Mouse (Mus musculus) left cerebral cortex, postnatal 14 days (tissue): ENCODE results near the gene Rpn1. TPM values are rescaled to one million over a fixed set of nuclear protein-coding genes. Genes with fewer than 3 reads are reported as not detected.

ENCODE experiments used
- DNase-seq, 2 experiments: peaks; one replicate each; pipeline ENCODE4 v3.0.0; 2021 to 2022; ENCODE audit warnings: low spot score in 2 of 2, mixed read lengths in 1 of 2
- intact Hi-C: fragments of 180-260 bp; cut with DNase I; formaldehyde crosslinking; loops from one replicate; pipeline ENCODE4 v1.15.1; 2025
- microRNA-seq, 2 experiments: library from miRNA; unstranded; fragments of <30 nt; microRNA quantifications; one replicate each; pipeline ENCODE4 v1.2.0; 2022
- total RNA-seq, 2 experiments: library from RNA; stranded (reverse); gene quantifications; 2 replicates each; pipeline ENCODE4 v1.2.3; 2021

Gene Rpn1
- total RNA-seq, 2 experiments from 2014 or later: 166 to 168 TPM

GRCm38 (mm10) chr6:88147411-88148003, 63.2 kb downstream of the Rpn1 start:
- intact Hi-C loops: no loop called here
- peak in 1 of 2 experiments; percentile 38 for DNase-seq

GRCm38 (mm10) chr6:88151335-88151734, 67.1 kb downstream of the Rpn1 start:
- no peak for DNase-seq
- intact Hi-C loops: no loop called here

- no peak for DNase-seq
- intact Hi-C loops: no loop called here
Observed at GRCm38 (mm10) chr6:88152127-88152705, 67.9 kb downstream of the Rpn1 start.

- intact Hi-C loops: no loop called here
- no peak for DNase-seq
Observed at GRCm38 (mm10) chr6:88152979-88153378, 68.7 kb downstream of the Rpn1 start.

Small RNA genes lying within 50 kb of the gene (microRNA-seq; reads per million reads assigned to microRNA genes)
- gene Mir6376: 0 reads per million in 2 experiments

Other genes starting within 250 kb of the Rpn1 start
- 1 to 10 TPM; 3.2 to 3.5 TPM for gene Gm45140, start 248.7 kb upstream of the Rpn1 start, total RNA-seq
- 10 to 100 TPM; 28.4 to 30.1 TPM for gene Isy1, start 245.7 kb upstream of the Rpn1 start, total RNA-seq
- gene Cnbp, start 233.4 kb upstream of the Rpn1 start, total RNA-seq: 100 to 1,000 TPM; 238 to 247 TPM
- 100 to 1,000 TPM; 196 to 202 TPM for gene Copg1, start 196.7 kb upstream of the Rpn1 start, total RNA-seq
- 10 to 100 TPM; 28.0 to 28.3 TPM for gene Hmces, start 170.5 kb upstream of the Rpn1 start, total RNA-seq
- gene H1fx, start 102.8 kb upstream of the Rpn1 start, total RNA-seq: 10 to 100 TPM; 61.9 to 84.0 TPM
- 100 to 1,000 TPM; 319 to 329 TPM for gene Rab7, start 39.2 kb upstream of the Rpn1 start, total RNA-seq
- 1 to 10 TPM; 4.9 to 6.2 TPM for gene Gata2, start 109.4 kb downstream of the Rpn1 start, total RNA-seq
- not detected for gene Dnajb8, start 137.8 kb downstream of the Rpn1 start, total RNA-seq